Mouse (Mus musculus): ENCODE results near the gene Scamp3. TPM values are rescaled to one million over a fixed set of nuclear protein-coding genes. Genes with fewer than 3 reads are reported as not detected.

Gene Scamp3
- polyA plus RNA-seq, 1 experiment from 2014 or later, result 116 TPM

GRCm38 (mm10) chr3:89183959-89184315, 6.7 kb downstream of the Scamp3 start:
- no peak for ATAC-seq (replicated peaks)
- H3K36me3 ChIP-seq, result peaks cover 36% of the 10 kb centered on the region
- WGBS, result 74% methylated on average over 5 of the region's 6 CpGs

GRCm38 (mm10) chr3:89187197-89187596, 9.9 kb downstream of the Scamp3 start:
- Histone ChIP-seq H3K36me3 (peaks cover 4% of the 10 kb centered on the region; the same call in 1 of the 2 replicates), H3K27me3 (no peaks in the 10 kb centered on the region; the same call in 1 of the 2 replicates), H3K4me3 (no peak overlapping the region), H3K4me1 (peaks cover 21% of the 10 kb centered on the region), H3K9me3 (no peaks in the 10 kb centered on the region), H3K4me2 (replicated peaks) (no peak overlapping the region), H3K27ac (replicated peaks) (no peak overlapping the region), H3K9ac (replicated peaks) (no peak overlapping the region)
- ATAC-seq (replicated peaks), result no peak
- WGBS, result 31% methylated on average over 23 of the region's 23 CpGs

More at GRCm38 (mm10) chr3:89183959-89184315, 6.7 kb downstream of the Scamp3 start:
- Histone ChIP-seq H3K9ac (replicated peaks) (peak overlapping the region; percentile 87), H3K27me3 (no peaks in the 10 kb centered on the region; the same call in 1 of the 2 replicates), H3K9me3 (no peaks in the 10 kb centered on the region), H3K4me3 (peak overlapping the region; percentile 85), H3K4me2 (replicated peaks) (peak overlapping the region; percentile 98), H3K27ac (replicated peaks) (peak overlapping the region; percentile 93; the same call in 1 of the 2 replicates), H3K4me1 (peaks cover 25% of the 10 kb centered on the region)

GRCm38 (mm10) chr3:89187690-89188477, 10.6 kb downstream of the Scamp3 start:
- no peak overlapping the region for H3K9ac ChIP-seq (replicated peaks)
- no peak for ATAC-seq (replicated peaks)
- no peaks in the 10 kb centered on the region; the same call in 1 of the 2 replicates for H3K27me3 ChIP-seq
- H3K9me3 ChIP-seq, result no peaks in the 10 kb centered on the region
- peaks cover 18% of the 10 kb centered on the region for H3K4me1 ChIP-seq
- peaks cover 2% of the 10 kb centered on the region; the same call in 1 of the 2 replicates for H3K36me3 ChIP-seq
- 51% methylated on average over 18 of the region's 18 CpGs for WGBS
- H3K4me3 ChIP-seq, result no peak overlapping the region
- H3K27ac ChIP-seq (replicated peaks), result no peak overlapping the region
- no peak overlapping the region for H3K4me2 ChIP-seq (replicated peaks)

GRCm38 (mm10) chr3:89188478-89188875, 11.2 kb downstream of the Scamp3 start:
- Histone ChIP-seq H3K9me3 (no peaks in the 10 kb centered on the region), H3K27me3 (no peaks in the 10 kb centered on the region; the same call in 1 of the 2 replicates), H3K4me2 (replicated peaks) (no peak overlapping the region), H3K4me1 (peaks cover 12% of the 10 kb centered on the region), H3K9ac (replicated peaks) (no peak overlapping the region), H3K36me3 (peaks cover 2% of the 10 kb centered on the region; the same call in 1 of the 2 replicates), H3K27ac (replicated peaks) (no peak overlapping the region), H3K4me3 (no peak overlapping the region)
- 57% methylated on average over 12 of the region's 12 CpGs for WGBS
- ATAC-seq (replicated peaks), result no peak

- peaks cover 2% of the 10 kb centered on the region; the same call in 1 of the 2 replicates for H3K36me3 ChIP-seq
- H3K9me3 ChIP-seq, result no peaks in the 10 kb centered on the region
- no peak overlapping the region for H3K4me2 ChIP-seq (replicated peaks)
- H3K4me3 ChIP-seq, result no peak overlapping the region
- H3K27ac ChIP-seq (replicated peaks), result no peak overlapping the region
- no peak for ATAC-seq (replicated peaks)
- H3K9ac ChIP-seq (replicated peaks), result no peak overlapping the region
- H3K27me3 ChIP-seq, result no peaks in the 10 kb centered on the region; the same call in 1 of the 2 replicates
- 87% methylated on average over 8 of the region's 8 CpGs for WGBS
- peaks cover 1% of the 10 kb centered on the region; the same call in 1 of the 2 replicates for H3K4me1 ChIP-seq
These were observed 13.2 kb downstream of the Scamp3 start for GRCm38 (mm10) chr3:89190436-89190835.

GRCm38 (mm10) chr3:89193351-89193750, 16.1 kb downstream of the Scamp3 start:
- WGBS, result 66% methylated on average over 1 of the region's 1 CpGs
- H3K36me3 ChIP-seq, result no peaks in the 10 kb centered on the region; the same call in 1 of the 2 replicates
- no peak overlapping the region for H3K4me3 ChIP-seq
- no peaks in the 10 kb centered on the region for H3K27me3 ChIP-seq
- H3K4me2 ChIP-seq (replicated peaks), result no peak overlapping the region
- no peaks in the 10 kb centered on the region for H3K9me3 ChIP-seq
- H3K4me1 ChIP-seq, result peaks cover 11% of the 10 kb centered on the region
- no peak for ATAC-seq (replicated peaks)
- no peak overlapping the region for H3K9ac ChIP-seq (replicated peaks)
- H3K27ac ChIP-seq (replicated peaks), result no peak overlapping the region

GRCm38 (mm10) chr3:89193853-89194252, 16.6 kb downstream of the Scamp3 start:
- no peak overlapping the region for H3K4me3 ChIP-seq
- WGBS, result 86% methylated on average over 2 of the region's 2 CpGs
- no peak for ATAC-seq (replicated peaks)
- peaks cover 11% of the 10 kb centered on the region for H3K4me1 ChIP-seq
- H3K36me3 ChIP-seq, result no peaks in the 10 kb centered on the region; the same call in 1 of the 2 replicates
- H3K4me2 ChIP-seq (replicated peaks), result no peak overlapping the region
- H3K9ac ChIP-seq (replicated peaks), result no peak overlapping the region
- H3K9me3 ChIP-seq, result no peaks in the 10 kb centered on the region
- H3K27me3 ChIP-seq, result no peaks in the 10 kb centered on the region
- no peak overlapping the region for H3K27ac ChIP-seq (replicated peaks)

- H3K9me3 ChIP-seq, result no peaks in the 10 kb centered on the region
- 7% methylated on average over 33 of the region's 33 CpGs for WGBS
- H3K36me3 ChIP-seq, result no peaks in the 10 kb centered on the region
- H3K27ac ChIP-seq (replicated peaks), result peak overlapping the region; percentile 79
- no peaks in the 10 kb centered on the region for H3K27me3 ChIP-seq
- ATAC-seq (replicated peaks), result peak; percentile 95
- peak overlapping the region; percentile 40 for H3K4me3 ChIP-seq
- H3K4me1 ChIP-seq, result peaks cover 11% of the 10 kb centered on the region
- peak overlapping the region; percentile 51 for H3K9ac ChIP-seq (replicated peaks)
- peak overlapping the region; percentile 59 for H3K4me2 ChIP-seq (replicated peaks)
These were observed 19.0 kb downstream of the Scamp3 start for GRCm38 (mm10) chr3:89195979-89196877.

GRCm38 (mm10) chr3:89199839-89200238, 22.6 kb downstream of the Scamp3 start:
- no peak overlapping the region for H3K4me2 ChIP-seq (replicated peaks)
- H3K9me3 ChIP-seq, result no peaks in the 10 kb centered on the region
- peaks cover 17% of the 10 kb centered on the region for H3K4me1 ChIP-seq
- H3K36me3 ChIP-seq, result 0 out of 2 replicates have a peak, but pooled peaks cover 7% of the 10 kb centered on the region
- WGBS, result 89% methylated on average over 3 of the region's 3 CpGs
- no peak overlapping the region for H3K27ac ChIP-seq (replicated peaks)
- no peak for ATAC-seq (replicated peaks)
- H3K9ac ChIP-seq (replicated peaks), result no peak overlapping the region
- no peak overlapping the region for H3K4me3 ChIP-seq
- H3K27me3 ChIP-seq, result no peaks in the 10 kb centered on the region

GRCm38 (mm10) chr3:89202253-89203141, 25.2 kb downstream of the Scamp3 start, which contains the start of gene Gba:
Gene Gba, plus strand, starts transcription at chr3:89202928.
- H3K36me3 ChIP-seq, result peaks cover 30% of the 10 kb centered on the region
- H3K4me2 ChIP-seq (replicated peaks), result peak within 1 kb of the TSS; percentile 60
- ATAC-seq (replicated peaks), result peak; percentile 89
- H3K4me3 ChIP-seq, result peak within 1 kb of the TSS; percentile 62
- peak within 1 kb of the TSS; percentile 59 for H3K9ac ChIP-seq (replicated peaks)
- no peaks in the 10 kb centered on the region for H3K9me3 ChIP-seq
- 26% methylated on average over 13 of the region's 13 CpGs for WGBS
- peaks cover 6% of the 10 kb centered on the region for H3K4me1 ChIP-seq
- H3K27me3 ChIP-seq, result no peaks in the 10 kb centered on the region
- peak within 1 kb of the TSS; percentile 70 for H3K27ac ChIP-seq (replicated peaks)

- 44% methylated on average over 5 of the region's 5 CpGs for WGBS
- peak; percentile 24; the same call in 1 of the 2 replicates for ATAC-seq (replicated peaks)
- H3K9ac ChIP-seq (replicated peaks), result peak overlapping the region; percentile 59
- H3K4me2 ChIP-seq (replicated peaks), result peak overlapping the region; percentile 60
- H3K27ac ChIP-seq (replicated peaks), result peak overlapping the region; percentile 70
- H3K4me1 ChIP-seq, result peaks cover 6% of the 10 kb centered on the region
- peak overlapping the region; percentile 62 for H3K4me3 ChIP-seq
- H3K9me3 ChIP-seq, result no peaks in the 10 kb centered on the region
- H3K27me3 ChIP-seq, result no peaks in the 10 kb centered on the region
- peaks cover 35% of the 10 kb centered on the region for H3K36me3 ChIP-seq
These were observed 25.9 kb downstream of the Scamp3 start for GRCm38 (mm10) chr3:89203142-89203514.

Measured in forebrain, embryonic 15.5 days (tissue).